Mouse (Mus musculus): Measurements from ENCODE around the gene Gnai2.
"Not testable (repeated sequence)": the region's sequence is repeated elsewhere in the genome, so short reads cannot be mapped to it uniquely, and the experiment has no call there.

GRCm38 (mm10) chr9:107565556-107565955 is 69.6 kb downstream of the Gnai2 start:
- not testable (repeated sequence) for TF ChIP-seq CTCF (IDR thresholded peaks at IDR 0.05; ENCODE audit: low read depth, low read length); POLR2A (IDR thresholded peaks at IDR 0.05; ENCODE audit: borderline replicate concordance, low read depth, low read length)
